Mouse (Mus musculus): ENCODE results near the gene Dll3. TPM values are rescaled to one million over a fixed set of nuclear protein-coding genes. Genes with fewer than 3 reads are reported as not detected.

The Dll3 gene
- polyA plus RNA-seq, 1 experiment from 2014 or later = 0.43 TPM

- Histone ChIP-seq H3K4me2 (peak overlapping the region; percentile 89), H3K36me3 (ENCODE audit: insufficient read depth) (peaks cover 11% of the 10 kb centered on the region; the same call in 1 of the 2 replicates), H3K27me3 (ENCODE audit: insufficient read depth, low read length) (no peaks in the 10 kb centered on the region), H3K4me1 (ENCODE audit: insufficient read depth) (peaks cover 5% of the 10 kb centered on the region; the same call in 1 of the 2 replicates), H3K4me3 (ENCODE audit: low read depth, low read length) (peak overlapping the region; percentile 83), H3K9me3 (ENCODE audit: low read depth, low read length) (no peaks in the 10 kb centered on the region), H3K9ac (peak overlapping the region; percentile 96), H3K27ac (ENCODE audit: low read depth) (peak overlapping the region; percentile 84)
- DNase-seq = peak; percentile 64
- peak; percentile 75 for ATAC-seq (ENCODE audit: insufficient read depth)
- 1% methylated on average over 43 of the region's 62 CpGs for WGBS
- no peak for TF ChIP-seq CTCF (IDR thresholded peaks at IDR 0.05; ENCODE audit: low read depth)
These were observed 34.0 kb downstream of the Dll3 start for GRCm38 (mm10) chr7:28268042-28268531.

GRCm38 (mm10) chr7:28267129-28268041, 34.7 kb downstream of the Dll3 start, which contains the start of gene Eid2:
Gene Eid2, plus strand, starts transcription at chr7:28267881.
- H3K9ac ChIP-seq = peak within 1 kb of the TSS; percentile 96
- H3K4me3 ChIP-seq (ENCODE audit: low read depth, low read length) = peak within 1 kb of the TSS; percentile 83
- H3K27ac ChIP-seq (ENCODE audit: low read depth) = peak within 1 kb of the TSS; percentile 84
- no peaks in the 10 kb centered on the region for H3K27me3 ChIP-seq (ENCODE audit: insufficient read depth, low read length)
- H3K9me3 ChIP-seq (ENCODE audit: low read depth, low read length) = no peaks in the 10 kb centered on the region
- peak; percentile 95 for DNase-seq
- 0 out of 2 replicates have a peak, but pooled peaks have one; percentile 8 for TF ChIP-seq CTCF (IDR thresholded peaks at IDR 0.05; ENCODE audit: low read depth)
- WGBS = 6% methylated on average over 57 of the region's 57 CpGs
- H3K36me3 ChIP-seq (ENCODE audit: insufficient read depth) = 0 out of 2 replicates have a peak, but pooled peaks cover 8% of the 10 kb centered on the region
- H3K4me2 ChIP-seq = peak within 1 kb of the TSS; percentile 89
- H3K4me1 ChIP-seq (ENCODE audit: insufficient read depth) = peaks cover 5% of the 10 kb centered on the region; the same call in 1 of the 2 replicates
- ATAC-seq (ENCODE audit: insufficient read depth) = peak; percentile 91

DNA sequence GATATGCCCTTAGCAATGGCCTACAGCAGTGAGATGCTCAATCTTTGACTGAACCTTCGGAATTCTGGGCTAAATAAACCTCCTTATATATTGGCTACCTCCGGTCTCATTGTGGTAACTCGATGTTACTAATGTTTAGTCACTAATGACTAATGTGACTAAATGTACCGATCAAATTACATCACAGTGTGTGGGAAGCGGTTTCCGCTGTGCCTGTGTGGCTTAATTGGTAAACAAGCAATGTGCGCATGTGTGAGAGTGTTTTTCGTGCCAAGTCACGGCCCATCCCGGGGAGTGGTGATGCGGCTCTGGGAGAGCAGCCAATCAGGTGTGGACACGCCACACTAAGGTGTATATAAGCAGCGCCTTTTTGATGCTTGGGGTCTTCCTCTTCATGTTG, 36.6 kb downstream of the Dll3 start:
- H3K4me1 ChIP-seq (ENCODE audit: insufficient read depth) = peaks cover 5% of the 10 kb centered on the region; the same call in 1 of the 2 replicates
- H3K4me3 ChIP-seq (ENCODE audit: low read depth, low read length) = no peak overlapping the region
- H3K36me3 ChIP-seq (ENCODE audit: insufficient read depth) = no peaks in the 10 kb centered on the region
- 86% methylated on average over 13 of the region's 13 CpGs for WGBS
- H3K27ac ChIP-seq (ENCODE audit: low read depth) = no peak overlapping the region
- no peak overlapping the region for H3K9ac ChIP-seq
- H3K4me2 ChIP-seq = no peak overlapping the region
- no peaks in the 10 kb centered on the region for H3K27me3 ChIP-seq (ENCODE audit: insufficient read depth, low read length)
- DNase-seq (no peak), ATAC-seq (ENCODE audit: insufficient read depth) (no peak)
- H3K9me3 ChIP-seq (ENCODE audit: low read depth, low read length) = no peaks in the 10 kb centered on the region
- no peak for TF ChIP-seq CTCF (IDR thresholded peaks at IDR 0.05; ENCODE audit: low read depth)

GRCm38 (mm10) chr7:28263786-28264185, 38.3 kb downstream of the Dll3 start:
- Histone ChIP-seq H3K27me3 (ENCODE audit: insufficient read depth, low read length) (no peaks in the 10 kb centered on the region), H3K4me2 (no peak overlapping the region), H3K9ac (no peak overlapping the region), H3K27ac (ENCODE audit: low read depth) (no peak overlapping the region), H3K4me1 (ENCODE audit: insufficient read depth) (peaks cover 4% of the 10 kb centered on the region; the same call in 1 of the 2 replicates), H3K9me3 (ENCODE audit: low read depth, low read length) (no peaks in the 10 kb centered on the region), H3K4me3 (ENCODE audit: low read depth, low read length) (no peak overlapping the region), H3K36me3 (ENCODE audit: insufficient read depth) (no peaks in the 10 kb centered on the region)
- ATAC-seq (ENCODE audit: insufficient read depth) (no peak), DNase-seq (peak; percentile 94)
- 5% methylated on average over 15 of the region's 15 CpGs for WGBS
- TF ChIP-seq CTCF (IDR thresholded peaks at IDR 0.05; ENCODE audit: low read depth) = no peak

- H3K27ac ChIP-seq (ENCODE audit: low read depth) = no peak overlapping the region
- H3K9me3 ChIP-seq (ENCODE audit: low read depth, low read length) = no peaks in the 10 kb centered on the region
- no peaks in the 10 kb centered on the region for H3K36me3 ChIP-seq (ENCODE audit: insufficient read depth)
- no peaks in the 10 kb centered on the region for H3K27me3 ChIP-seq (ENCODE audit: insufficient read depth, low read length)
- no peak overlapping the region for H3K9ac ChIP-seq
- H3K4me2 ChIP-seq = no peak overlapping the region
- DNase-seq = no peak
- no peak for TF ChIP-seq CTCF (IDR thresholded peaks at IDR 0.05; ENCODE audit: low read depth)
- WGBS = 43% methylated on average over 5 of the region's 5 CpGs
- no peak overlapping the region for H3K4me3 ChIP-seq (ENCODE audit: low read depth, low read length)
- no peak for ATAC-seq (ENCODE audit: insufficient read depth)
- H3K4me1 ChIP-seq (ENCODE audit: insufficient read depth) = no peaks in the 10 kb centered on the region
These were observed 39.2 kb downstream of the Dll3 start for GRCm38 (mm10) chr7:28262861-28263260.

- Histone ChIP-seq H3K4me3 (ENCODE audit: low read depth, low read length) (no peak overlapping the region), H3K27me3 (ENCODE audit: insufficient read depth, low read length) (no peaks in the 10 kb centered on the region), H3K9ac (no peak overlapping the region), H3K4me2 (no peak overlapping the region), H3K9me3 (ENCODE audit: low read depth, low read length) (no peaks in the 10 kb centered on the region), H3K4me1 (ENCODE audit: insufficient read depth) (no peaks in the 10 kb centered on the region), H3K36me3 (ENCODE audit: insufficient read depth) (no peaks in the 10 kb centered on the region), H3K27ac (ENCODE audit: low read depth) (no peak overlapping the region)
- no peak for ATAC-seq (ENCODE audit: insufficient read depth)
- peak; percentile 55 for TF ChIP-seq CTCF (IDR thresholded peaks at IDR 0.05; ENCODE audit: low read depth)
- no peak for DNase-seq
- WGBS = 84% methylated on average over 6 of the region's 6 CpGs
These were observed 46.6 kb downstream of the Dll3 start for GRCm38 (mm10) chr7:28255476-28255875.

GRCm38 (mm10) chr7:28254591-28254990, 47.4 kb downstream of the Dll3 start:
- Histone ChIP-seq H3K27me3 (ENCODE audit: insufficient read depth, low read length) (no peaks in the 10 kb centered on the region), H3K36me3 (ENCODE audit: insufficient read depth) (no peaks in the 10 kb centered on the region), H3K9ac (no peak overlapping the region), H3K4me3 (ENCODE audit: low read depth, low read length) (no peak overlapping the region), H3K4me1 (ENCODE audit: insufficient read depth) (no peaks in the 10 kb centered on the region), H3K27ac (ENCODE audit: low read depth) (no peak overlapping the region), H3K4me2 (no peak overlapping the region), H3K9me3 (ENCODE audit: low read depth, low read length) (no peaks in the 10 kb centered on the region)
- no peak for TF ChIP-seq CTCF (IDR thresholded peaks at IDR 0.05; ENCODE audit: low read depth)
- DNase-seq (no peak), ATAC-seq (ENCODE audit: insufficient read depth) (no peak)
- WGBS = 77% methylated on average over 6 of the region's 6 CpGs

Measured in lung, embryonic 14.5 days (tissue).